Mouse (Mus musculus): ENCODE results near the gene Snrnp70. TPM values are rescaled to one million over a fixed set of nuclear protein-coding genes. Genes with fewer than 3 reads are reported as not detected.
A peak's percentile ranks its signal among the peaks of the same experiment; 100 is the strongest.

Gene Snrnp70
- polyA plus RNA-seq, 1 experiment = 79.6 TPM

DNA sequence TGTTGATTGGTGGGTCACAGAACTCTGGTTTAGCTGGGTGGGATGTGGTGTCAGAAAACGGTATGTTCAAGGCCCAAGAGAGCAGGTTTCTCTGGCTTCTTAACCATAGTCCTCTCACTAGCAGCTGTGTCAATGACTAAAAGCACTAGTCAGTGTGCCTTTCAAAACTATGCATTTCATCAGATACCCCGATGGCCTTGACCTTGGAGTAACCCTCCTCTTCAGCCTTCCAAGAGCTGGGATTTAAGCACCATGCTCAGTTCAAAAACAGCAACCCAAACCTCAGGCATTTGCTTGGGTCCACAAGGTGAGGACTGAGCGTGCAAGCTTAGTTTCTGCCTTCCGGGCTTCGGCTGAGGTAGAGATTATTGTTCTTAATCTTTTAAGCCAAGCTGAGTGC, 23.2 kb downstream of the Snrnp70 start:
- no peak for TF ChIP-seq TAL1 (IDR thresholded peaks at IDR 0.05; ENCODE audit: low read length)
- peaks cover 33% of the 10 kb centered on the region for H3K27me3 ChIP-seq (ENCODE audit: control insufficient read depth)
- H3K9me3 ChIP-seq (ENCODE audit: control insufficient read depth, low read length) = no peaks in the 10 kb centered on the region
- H3K36me3 ChIP-seq (ENCODE audit: control insufficient read depth) = peaks cover 57% of the 10 kb centered on the region
- peaks cover 36% of the 10 kb centered on the region for H3K4me1 ChIP-seq (ENCODE audit: control insufficient read depth)
- H3K4me3 ChIP-seq (replicated peaks) = no peak overlapping the region

DNA sequence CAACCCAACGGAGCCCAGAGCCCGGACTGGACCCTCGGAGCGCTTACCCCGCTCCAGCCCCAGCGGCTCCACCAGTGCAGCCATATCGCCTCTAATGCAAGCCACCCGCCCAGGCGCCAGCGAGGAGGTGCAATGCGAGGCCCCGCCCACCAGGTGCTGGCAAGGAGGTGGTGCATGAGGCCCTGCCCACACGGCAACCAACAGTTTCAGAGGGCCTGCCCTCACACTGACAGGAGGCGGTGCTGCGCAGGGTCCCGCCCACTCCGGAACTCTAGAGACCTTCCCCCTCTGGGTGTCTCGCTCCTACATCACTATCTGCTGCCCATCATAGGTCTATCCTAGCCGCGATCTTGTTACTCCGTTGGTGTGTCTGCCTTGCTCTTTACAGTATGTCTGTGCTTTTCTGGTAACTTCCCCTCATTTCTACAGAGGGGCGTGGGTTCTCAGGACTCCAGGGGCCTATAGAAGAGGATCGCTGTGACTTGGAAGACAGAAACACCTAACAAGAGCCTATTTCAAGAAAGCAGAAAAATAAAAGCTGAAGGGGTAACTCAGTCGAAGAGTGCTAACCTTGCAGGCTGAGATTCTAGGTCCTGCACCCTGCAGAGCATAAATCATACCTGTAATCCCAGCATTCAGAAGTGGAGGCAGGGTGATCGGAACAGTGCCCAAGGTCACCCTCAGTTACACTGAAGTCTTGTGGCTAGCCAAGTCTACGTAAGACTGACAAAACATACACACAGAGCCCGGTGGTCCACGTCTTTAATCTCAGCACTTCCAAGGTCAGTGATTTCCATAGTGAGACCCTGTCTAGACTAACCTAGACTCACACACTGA, 24.8 kb downstream of the Snrnp70 start, which contains the start of gene Lin7b:
Gene Lin7b, minus strand, starts transcription at position 109 of the 837 bp plus-strand sequence.
- Histone ChIP-seq H3K27me3 (ENCODE audit: control insufficient read depth) (peaks cover 50% of the 10 kb centered on the region), H3K36me3 (ENCODE audit: control insufficient read depth) (peaks cover 41% of the 10 kb centered on the region), H3K9me3 (ENCODE audit: control insufficient read depth, low read length) (peaks cover 3% of the 10 kb centered on the region; the same call in 1 of the 2 replicates), H3K4me3 (replicated peaks) (peak within 1 kb of the TSS; percentile 52), H3K4me1 (ENCODE audit: control insufficient read depth) (peaks cover 52% of the 10 kb centered on the region)
- TF ChIP-seq TAL1 (IDR thresholded peaks at IDR 0.05; ENCODE audit: low read length) (no peak), GATA1 (IDR thresholded peaks at IDR 0.05; ENCODE audit: low read length) (no peak)

GRCm38 (mm10) chr7:45369836-45370474, 25.6 kb downstream of the Snrnp70 start:
- peaks cover 52% of the 10 kb centered on the region for H3K4me1 ChIP-seq (ENCODE audit: control insufficient read depth)
- H3K9me3 ChIP-seq (ENCODE audit: control insufficient read depth, low read length) = peaks cover 3% of the 10 kb centered on the region; the same call in 1 of the 2 replicates
- H3K4me3 ChIP-seq (replicated peaks) = peak overlapping the region; percentile 52
- TF ChIP-seq TAL1 (IDR thresholded peaks at IDR 0.05; ENCODE audit: low read length) (no peak), GATA1 (IDR thresholded peaks at IDR 0.05; ENCODE audit: low read length) (no peak)
- peaks cover 34% of the 10 kb centered on the region for H3K36me3 ChIP-seq (ENCODE audit: control insufficient read depth)
- peaks cover 58% of the 10 kb centered on the region for H3K27me3 ChIP-seq (ENCODE audit: control insufficient read depth)

GRCm38 (mm10) chr7:45369022-45369745, 26.4 kb downstream of the Snrnp70 start:
- Histone ChIP-seq H3K4me3 (replicated peaks) (no peak overlapping the region), H3K27me3 (ENCODE audit: control insufficient read depth) (peaks cover 65% of the 10 kb centered on the region), H3K36me3 (ENCODE audit: control insufficient read depth) (peaks cover 27% of the 10 kb centered on the region), H3K4me1 (ENCODE audit: control insufficient read depth) (peaks cover 52% of the 10 kb centered on the region), H3K9me3 (ENCODE audit: control insufficient read depth, low read length) (peaks cover 3% of the 10 kb centered on the region; the same call in 1 of the 2 replicates)
- TF ChIP-seq GATA1 (IDR thresholded peaks at IDR 0.05; ENCODE audit: low read length) (no peak), TAL1 (IDR thresholded peaks at IDR 0.05; ENCODE audit: low read length) (no peak)

DNA sequence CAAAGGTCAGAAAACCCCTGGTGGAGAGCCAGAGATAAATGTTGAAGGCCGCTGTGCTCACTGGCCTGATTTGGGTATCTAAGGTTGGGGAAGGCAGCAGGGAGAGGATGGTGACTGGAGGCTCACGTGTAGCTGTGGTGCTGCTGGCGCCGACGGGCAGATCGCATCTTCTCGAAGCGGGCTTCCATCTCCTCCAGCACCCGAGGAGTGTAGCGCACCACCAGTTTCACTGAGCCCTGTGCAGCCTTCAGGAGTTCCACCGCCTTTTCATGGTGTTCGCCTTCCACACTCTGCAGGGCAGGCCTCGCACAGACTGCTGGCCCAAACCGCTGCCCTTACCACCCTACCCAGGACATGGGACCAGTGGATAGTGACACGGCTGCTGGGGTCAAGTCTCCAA, 27.4 kb downstream of the Snrnp70 start:
- H3K27me3 ChIP-seq (ENCODE audit: control insufficient read depth) = peaks cover 75% of the 10 kb centered on the region
- peaks cover 52% of the 10 kb centered on the region for H3K4me1 ChIP-seq (ENCODE audit: control insufficient read depth)
- peak overlapping the region; percentile 68 for H3K4me3 ChIP-seq (replicated peaks)
- H3K36me3 ChIP-seq (ENCODE audit: control insufficient read depth) = peaks cover 17% of the 10 kb centered on the region
- H3K9me3 ChIP-seq (ENCODE audit: control insufficient read depth, low read length) = peaks cover 3% of the 10 kb centered on the region; the same call in 1 of the 2 replicates
- no peak for TF ChIP-seq GATA1 (IDR thresholded peaks at IDR 0.05; ENCODE audit: low read length)
- no peak for TF ChIP-seq TAL1 (IDR thresholded peaks at IDR 0.05; ENCODE audit: low read length)

DNA sequence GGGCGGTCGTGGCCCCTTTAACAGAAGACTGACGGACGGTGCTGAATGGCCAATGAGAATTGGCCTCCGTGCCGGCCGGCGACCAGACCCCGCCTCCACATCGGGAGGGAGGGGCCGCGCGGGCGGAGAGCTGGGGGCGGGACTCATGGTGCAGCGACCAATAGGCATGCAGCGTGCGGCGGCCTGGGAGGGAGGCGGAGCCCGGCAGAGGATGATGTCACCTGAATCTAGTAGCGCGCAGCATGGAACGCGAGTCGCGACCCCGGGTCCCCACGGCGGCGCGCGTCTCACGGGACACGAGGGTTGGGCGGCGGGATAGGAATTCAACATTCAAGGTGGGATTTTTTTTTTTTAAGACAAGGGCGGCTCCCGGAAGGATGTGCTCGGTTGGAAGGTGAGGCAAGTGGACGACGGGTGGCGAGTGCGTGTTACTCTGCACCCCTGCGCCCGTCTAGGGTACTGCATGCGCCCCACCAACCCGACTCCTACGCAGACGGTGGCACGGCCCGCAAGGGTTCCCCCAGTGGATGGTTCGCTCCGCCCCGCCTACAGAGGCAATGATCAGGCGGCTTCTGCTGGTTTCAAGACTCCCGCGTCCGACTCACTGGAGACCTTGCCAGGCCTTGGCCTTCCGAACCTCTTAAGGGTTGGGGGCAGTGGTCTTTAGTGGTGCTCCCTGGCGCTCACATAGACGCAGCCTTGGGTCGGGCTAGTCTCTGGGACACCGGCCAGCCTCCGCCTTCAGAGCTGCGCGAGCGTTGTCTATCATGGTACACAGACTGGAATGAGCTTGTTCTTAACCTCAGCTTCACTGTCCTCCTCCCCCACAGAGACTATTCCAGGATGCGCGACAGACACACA, 28.3 kb downstream of the Snrnp70 start:
- peak overlapping the region; percentile 68 for H3K4me3 ChIP-seq (replicated peaks)
- peaks cover 6% of the 10 kb centered on the region; the same call in 1 of the 2 replicates for H3K9me3 ChIP-seq (ENCODE audit: control insufficient read depth, low read length)
- H3K36me3 ChIP-seq (ENCODE audit: control insufficient read depth) = peaks cover 8% of the 10 kb centered on the region
- H3K27me3 ChIP-seq (ENCODE audit: control insufficient read depth) = peaks cover 85% of the 10 kb centered on the region
- TF ChIP-seq TAL1 (IDR thresholded peaks at IDR 0.05; ENCODE audit: low read length) (no peak), GATA1 (IDR thresholded peaks at IDR 0.05; ENCODE audit: low read length) (no peak)
- peaks cover 57% of the 10 kb centered on the region for H3K4me1 ChIP-seq (ENCODE audit: control insufficient read depth)

GRCm38 (mm10) chr7:45366652-45367019, 28.9 kb downstream of the Snrnp70 start, which contains the start of gene Ppfia3:
TSS of gene Ppfia3 (minus strand) at chr7:45367019.
- no peak for TF ChIP-seq TAL1 (IDR thresholded peaks at IDR 0.05; ENCODE audit: low read length)
- TF ChIP-seq GATA1 (IDR thresholded peaks at IDR 0.05; ENCODE audit: low read length) = no peak
- Histone ChIP-seq H3K27me3 (ENCODE audit: control insufficient read depth) (peaks cover 91% of the 10 kb centered on the region), H3K4me3 (replicated peaks) (peak within 1 kb of the TSS; percentile 68), H3K36me3 (ENCODE audit: control insufficient read depth) (peaks cover 3% of the 10 kb centered on the region), H3K9me3 (ENCODE audit: control insufficient read depth, low read length) (peaks cover 7% of the 10 kb centered on the region), H3K4me1 (ENCODE audit: control insufficient read depth) (peaks cover 60% of the 10 kb centered on the region)

Data from erythroblast, embryonic 14.5 days (primary cell).